Mouse (Mus musculus) spleen, adult 2 months (tissue): Measurements from ENCODE around the gene Wdr74.

Experiments used
- CTCF ChIP-seq: fragments of 200-500 bp; IDR thresholded peaks from 2 replicates; pipeline ENCODE4 v1.5.1; 2011; ENCODE audit warnings: mild to moderate bottlenecking, inconsistent platforms; ENCODE audit not compliant: insufficient read depth, insufficient read length, insufficient replicate concordance; ENCODE audit errors: extremely low read depth
- POLR2A ChIP-seq: fragments of 200-500 bp; IDR thresholded peaks from 2 replicates; pipeline ENCODE4 v1.6.1; 2011; ENCODE audit warnings: low read depth, low read length, inconsistent platforms

DNA sequence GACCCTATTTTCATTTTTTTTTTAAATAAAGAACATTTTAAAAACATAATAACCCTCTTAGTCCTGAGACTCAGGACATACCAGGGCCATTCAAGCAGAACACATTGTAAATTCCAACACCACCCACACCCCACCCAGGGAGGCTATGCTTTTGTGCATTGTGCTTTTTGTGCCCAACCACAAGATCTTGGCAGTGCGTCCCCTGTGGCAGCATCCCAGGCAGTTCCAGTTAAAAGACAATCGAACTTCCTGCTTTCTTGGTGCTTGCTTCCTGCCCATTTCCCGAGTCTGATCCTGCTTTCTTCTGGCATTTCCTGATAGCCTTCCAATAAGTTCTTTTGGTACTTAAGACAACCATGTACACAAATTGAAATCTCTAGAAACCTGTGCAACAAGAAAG lies 33.2 kb upstream of the Wdr74 start:
- TF ChIP-seq CTCF (no peak), POLR2A (no peak)
